ENCODE assay signal across 12 mouse cellular contexts in the genomic region with DNA sequence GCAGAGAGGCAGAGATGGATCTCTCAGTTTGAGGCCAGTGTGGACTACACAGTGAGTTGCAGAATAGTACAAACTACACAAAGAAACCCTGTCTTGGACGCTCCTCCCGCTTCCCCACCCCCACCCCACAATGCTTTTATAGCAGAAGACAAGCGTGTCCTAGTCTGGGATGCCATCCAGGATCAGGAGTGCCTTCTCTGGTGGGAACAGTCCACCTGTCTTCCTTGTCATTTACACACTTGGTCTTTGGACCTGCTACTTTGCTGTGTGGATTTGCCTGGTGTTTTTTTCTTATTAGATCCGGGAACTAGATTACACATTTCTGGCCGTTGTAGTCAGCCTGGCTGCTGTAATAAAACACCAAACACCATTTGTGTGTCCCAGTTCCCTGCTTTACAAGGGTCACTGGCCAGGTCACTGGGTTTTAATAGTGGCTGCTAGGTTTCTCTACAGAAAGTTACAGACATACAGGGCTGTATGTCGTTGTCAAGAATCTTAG. TPM values are rescaled to one million over a fixed set of nuclear protein-coding genes. Genes with fewer than 3 reads are reported as not detected.
A peak's percentile ranks its signal among the peaks of the same experiment; 100 is the strongest.
DNase-seq lines count a peak whose midpoint lies in the region; ATAC-seq and TF ChIP-seq lines count a peak whose summit lies in the region.
"Had no signal": no experiment of that assay in that cellular context is flagged by ENCODE, and none has a peak within 500 bp of the region (broad histone marks: within the 10 kb centered on the region; RNA-seq: fewer than 3 reads in every experiment).

No protein-coding gene starts in this region.

- H3K27me3 ChIP-seq in hindbrain, embryonic 11.5 days (ENCODE audit: control insufficient read depth, insufficient read depth, low read length) = no peaks in the 10 kb centered on the region
- no peaks in the 10 kb centered on the region for H3K27me3 ChIP-seq in hindbrain, embryonic 14.5 days (ENCODE audit: control insufficient read depth, insufficient read depth, low read length)
- no peaks in the 10 kb centered on the region for H3K27me3 ChIP-seq in intestine, postnatal 0 days (replicated peaks; ENCODE audit: control insufficient read depth, insufficient read depth, low read length)
- no peaks in the 10 kb centered on the region for H3K27me3 ChIP-seq in limb, embryonic 13.5 days
- no peaks in the 10 kb centered on the region for H3K27me3 ChIP-seq in small intestine, adult 2 months (ENCODE audit: control insufficient read depth, insufficient read depth, low read length)
- H3K27me3 ChIP-seq in thymus, adult 2 months (ENCODE audit: control insufficient read depth, insufficient read depth, low read length) = no peaks in the 10 kb centered on the region

- no peaks in the 10 kb centered on the region for H3K36me3 ChIP-seq in hindbrain, embryonic 11.5 days (ENCODE audit: control insufficient read depth, insufficient read depth, low read length)
- H3K36me3 ChIP-seq in hindbrain, embryonic 14.5 days (replicated peaks; ENCODE audit: control insufficient read depth, insufficient read depth) = no peaks in the 10 kb centered on the region
- H3K36me3 ChIP-seq in intestine, postnatal 0 days (ENCODE audit: control insufficient read depth, insufficient read depth) = no peaks in the 10 kb centered on the region
- H3K36me3 ChIP-seq in limb, embryonic 13.5 days = no peaks in the 10 kb centered on the region
- no peaks in the 10 kb centered on the region for H3K36me3 ChIP-seq in small intestine, adult 2 months (ENCODE audit: control insufficient read depth, insufficient read depth, low read length)
- no peaks in the 10 kb centered on the region for H3K36me3 ChIP-seq in thymus, adult 2 months (ENCODE audit: control insufficient read depth, insufficient read depth, low read length)

- H3K9ac ChIP-seq in hindbrain, embryonic 11.5 days (ENCODE audit: low read depth, low read length) = no peak overlapping the region
- no peak overlapping the region for H3K9ac ChIP-seq in hindbrain, embryonic 14.5 days
- no peak overlapping the region for H3K9ac ChIP-seq in intestine, postnatal 0 days (ENCODE audit: low read depth, low read length)
- H3K9ac ChIP-seq in limb, embryonic 13.5 days = no peak overlapping the region

- 22% methylated on average over 6 of the region's 6 CpGs for WGBS in hindbrain, embryonic 11.5 days
- 10% methylated on average over 6 of the region's 6 CpGs for WGBS in hindbrain, embryonic 14.5 days
- WGBS in intestine, postnatal 0 days = 24% methylated on average over 6 of the region's 6 CpGs
- WGBS in limb, embryonic 13.5 days = 22% methylated on average over 6 of the region's 6 CpGs
- WGBS in small intestine, adult 2 months = 22% methylated on average over 6 of the region's 6 CpGs
- 89% methylated on average over 6 of the region's 6 CpGs for WGBS in thymus, adult 2 months

- H3K4me1 ChIP-seq in hindbrain, embryonic 11.5 days (replicated peaks; ENCODE audit: control insufficient read depth, insufficient read depth, low read length) = no peaks in the 10 kb centered on the region
- no peaks in the 10 kb centered on the region for H3K4me1 ChIP-seq in hindbrain, embryonic 14.5 days (replicated peaks; ENCODE audit: control insufficient read depth, insufficient read depth, low read length)
- H3K4me1 ChIP-seq in intestine, postnatal 0 days (replicated peaks; ENCODE audit: control insufficient read depth, insufficient read depth, low read length) = peaks cover 3% of the 10 kb centered on the region; the same call in 1 of the 2 replicates
- peaks cover 15% of the 10 kb centered on the region for H3K4me1 ChIP-seq in limb, embryonic 13.5 days
- peaks cover 14% of the 10 kb centered on the region for H3K4me1 ChIP-seq in small intestine, adult 2 months (ENCODE audit: control insufficient read depth, insufficient read depth, insufficient read length, low read length)
- H3K4me1 ChIP-seq in thymus, adult 2 months (replicated peaks; ENCODE audit: control insufficient read depth, insufficient read depth, low read length) = no peaks in the 10 kb centered on the region

- no peaks in the 10 kb centered on the region for H3K9me3 ChIP-seq in hindbrain, embryonic 11.5 days (ENCODE audit: control insufficient read depth, low read length)
- H3K9me3 ChIP-seq in hindbrain, embryonic 14.5 days (ENCODE audit: control insufficient read depth, low read length) = no peaks in the 10 kb centered on the region
- no peaks in the 10 kb centered on the region for H3K9me3 ChIP-seq in intestine, postnatal 0 days (ENCODE audit: control insufficient read depth)
- no peaks in the 10 kb centered on the region for H3K9me3 ChIP-seq in limb, embryonic 13.5 days

- H3K27ac ChIP-seq in hindbrain, embryonic 11.5 days (ENCODE audit: low read depth, low read length) = peak overlapping the region; percentile 51; the same call in 1 of the 2 replicates
- H3K27ac ChIP-seq in hindbrain, embryonic 14.5 days = no peak overlapping the region
- no peak overlapping the region for H3K27ac ChIP-seq in intestine, postnatal 0 days (ENCODE audit: low read depth, low read length)
- H3K27ac ChIP-seq in limb, embryonic 13.5 days = peak overlapping the region; percentile 48; the same call in 1 of the 2 replicates
- peak overlapping the region; percentile 76 for H3K27ac ChIP-seq in small intestine, adult 2 months (ENCODE audit: insufficient read depth, low read depth, low read length)
- no peak overlapping the region for H3K27ac ChIP-seq in thymus, adult 2 months (ENCODE audit: control insufficient read depth, insufficient read depth, low read length)

- peak; percentile 4; the same call in 1 of the 2 replicates for ATAC-seq in hindbrain, embryonic 11.5 days (ENCODE audit: low FRiP score)
- ATAC-seq in hindbrain, embryonic 14.5 days (ENCODE audit: low FRiP score) = no peak; the same call in 1 of the 2 replicates
- ATAC-seq in intestine, postnatal 0 days = peak; percentile 84
- ATAC-seq in limb, embryonic 13.5 days (ENCODE audit: low FRiP score, low read depth) = peak; percentile 33; the same call in 1 of the 2 replicates

- no peak for TF ChIP-seq POLR2A in small intestine, adult 2 months (IDR thresholded peaks at IDR 0.05; ENCODE audit: low read depth, low read length)
- TF ChIP-seq POLR2A in thymus, adult 2 months (IDR thresholded peaks at IDR 0.05; ENCODE audit: control insufficient read depth, extremely low read depth, insufficient read depth, low read length, poor library complexity) = no peak

- no peak overlapping the region for H3K4me2 ChIP-seq in hindbrain, embryonic 11.5 days (replicated peaks; ENCODE audit: low read depth, low read length)
- no peak overlapping the region for H3K4me2 ChIP-seq in hindbrain, embryonic 14.5 days (replicated peaks)
- no peak overlapping the region for H3K4me2 ChIP-seq in intestine, postnatal 0 days (replicated peaks; ENCODE audit: low read depth)
- no peak overlapping the region for H3K4me2 ChIP-seq in limb, embryonic 13.5 days (replicated peaks)

- H3K4me3 ChIP-seq in hindbrain, embryonic 11.5 days (ENCODE audit: low read depth, low read length) = no peak overlapping the region
- no peak overlapping the region for H3K4me3 ChIP-seq in hindbrain, embryonic 14.5 days (replicated peaks; ENCODE audit: low read length)
- H3K4me3 ChIP-seq in intestine, postnatal 0 days (ENCODE audit: low read depth, low read length) = no peak overlapping the region
- H3K4me3 ChIP-seq in limb, embryonic 13.5 days = no peak overlapping the region
- H3K4me3 ChIP-seq in small intestine, adult 2 months (ENCODE audit: low read depth, low read length) = no peak overlapping the region
- H3K4me3 ChIP-seq in thymus, adult 2 months (ENCODE audit: control insufficient read depth, insufficient read depth, low read length) = no peak overlapping the region

- TF ChIP-seq CTCF in intestine, postnatal 0 days (IDR thresholded peaks at IDR 0.05; ENCODE audit: low read depth) = no peak
- no peak for TF ChIP-seq CTCF in small intestine, adult 2 months (IDR thresholded peaks at IDR 0.05; ENCODE audit: extremely low read depth, insufficient read length, insufficient replicate concordance, low read depth, low read length)
- no peak for TF ChIP-seq CTCF in thymus, adult 2 months (IDR thresholded peaks at IDR 0.05; ENCODE audit: borderline replicate concordance, control insufficient read depth, extremely low read depth, insufficient read depth, low read length, poor library complexity)

- peak; percentile 30 for DNase-seq in hindbrain, embryonic 11.5 days (ENCODE audit: low spot score)
- DNase-seq in hindbrain, embryonic 14.5 days (ENCODE audit: low spot score) = no peak
- DNase-seq in layer of hippocampus, adult 9-11 months = no peak
- no peak for DNase-seq in adrenal gland, postnatal 36 days
- no peak for DNase-seq in thymus, adult 2 months
- DNase-seq: adrenal gland, postnatal 10 days; gastrocnemius, postnatal 25 days; left cerebral cortex, postnatal 4 days had no signal

RNA-seq across cellular contexts. Expression of a gene that starts 5.7 kb away (rescaled TPM):
- not detected in 2 replicates for polyA plus RNA-seq in hindbrain, embryonic 11.5 days (2014; fragmentation: Nextera tagmentation; extraction: Ambion mirVana)
- 0.30 and 0.47 TPM in 2 replicates for polyA plus RNA-seq in hindbrain, embryonic 14.5 days (2014; fragmentation: Nextera tagmentation; extraction: Ambion mirVana)
- polyA plus RNA-seq in intestine, postnatal 0 days (2015; fragmentation: Nextera tagmentation; extraction: Ambion mirVana) = not detected in 2 replicates
- not detected in 2 replicates for polyA plus RNA-seq in limb, embryonic 13.5 days (2015; fragmentation: Nextera tagmentation; extraction: Ambion mirVana)
- 0.05 and 0.14 TPM in 2 replicates for polyA plus RNA-seq in small intestine, adult 2 months (2012; rRNA removed)
- not detected for total RNA-seq in adrenal gland, postnatal 36 days (2021)
- polyA plus RNA-seq in thymus, adult 2 months (2012; rRNA removed) = 0.23 and 0.33 TPM in 2 replicates
- total RNA-seq: adrenal gland, postnatal 10 days; gastrocnemius, postnatal 25 days had no signal
- polyA plus RNA-seq: cortical plate, adult 2 months had no signal

RNA-seq across cellular contexts. Expression of a gene that starts 10.8 kb away (rescaled TPM):
- polyA plus RNA-seq in hindbrain, embryonic 11.5 days (2014; fragmentation: Nextera tagmentation; extraction: Ambion mirVana) = 0.10 TPM in 1 of 2 replicates, not detected in the other
- 0.23 and 0.24 TPM in 2 replicates for polyA plus RNA-seq in hindbrain, embryonic 14.5 days (2014; fragmentation: Nextera tagmentation; extraction: Ambion mirVana)
- not detected in 2 replicates for polyA plus RNA-seq in intestine, postnatal 0 days (2015; fragmentation: Nextera tagmentation; extraction: Ambion mirVana)
- 0.10 TPM in 1 of 2 replicates, not detected in the other for polyA plus RNA-seq in limb, embryonic 13.5 days (2015; fragmentation: Nextera tagmentation; extraction: Ambion mirVana)
- polyA plus RNA-seq in small intestine, adult 2 months (2012; rRNA removed) = 0.86 and 1.1 TPM in 2 replicates
- total RNA-seq in adrenal gland, postnatal 36 days (2021) = not detected
- polyA plus RNA-seq in thymus, adult 2 months (2012; rRNA removed) = 0.73 and 1.0 TPM in 2 replicates
- total RNA-seq: adrenal gland, postnatal 10 days; gastrocnemius, postnatal 25 days had no signal

RNA-seq across cellular contexts. Expression of a gene that starts 22.9 kb away (rescaled TPM):
- 17.5 and 20.1 TPM in 2 replicates for polyA plus RNA-seq in hindbrain, embryonic 11.5 days (2014; fragmentation: Nextera tagmentation; extraction: Ambion mirVana)
- 11.6 and 12.8 TPM in 2 replicates for polyA plus RNA-seq in hindbrain, embryonic 14.5 days (2014; fragmentation: Nextera tagmentation; extraction: Ambion mirVana)
- 11.0 and 12.4 TPM in 2 replicates for polyA plus RNA-seq in intestine, postnatal 0 days (2015; fragmentation: Nextera tagmentation; extraction: Ambion mirVana)
- polyA plus RNA-seq in limb, embryonic 13.5 days (2015; fragmentation: Nextera tagmentation; extraction: Ambion mirVana) = 29.7 and 30.4 TPM in 2 replicates
- polyA plus RNA-seq in small intestine, adult 2 months (2012; rRNA removed) = 2.5 and 3.2 TPM in 2 replicates
- total RNA-seq in adrenal gland, postnatal 36 days (2021) = 10 to 100 TPM; 16.8 to 18.4 TPM
- 5.8 and 8.8 TPM in 2 replicates for polyA plus RNA-seq in thymus, adult 2 months (2012; rRNA removed)

RNA-seq across cellular contexts. Expression of a gene that starts 31.1 kb away (rescaled TPM):
- polyA plus RNA-seq in hindbrain, embryonic 11.5 days (2014; fragmentation: Nextera tagmentation; extraction: Ambion mirVana) = 50.4 and 58.6 TPM in 2 replicates
- polyA plus RNA-seq in hindbrain, embryonic 14.5 days (2014; fragmentation: Nextera tagmentation; extraction: Ambion mirVana) = 33.4 and 41.5 TPM in 2 replicates
- polyA plus RNA-seq in intestine, postnatal 0 days (2015; fragmentation: Nextera tagmentation; extraction: Ambion mirVana) = 20.3 and 24.6 TPM in 2 replicates
- 49.9 and 50.9 TPM in 2 replicates for polyA plus RNA-seq in limb, embryonic 13.5 days (2015; fragmentation: Nextera tagmentation; extraction: Ambion mirVana)
- polyA plus RNA-seq in small intestine, adult 2 months (2012; rRNA removed) = 63.6 and 114 TPM in 2 replicates
- total RNA-seq in adrenal gland, postnatal 36 days (2021) = 100 to 1,000 TPM; 122 to 188 TPM
- 349 and 357 TPM in 2 replicates for polyA plus RNA-seq in thymus, adult 2 months (2012; rRNA removed)

RNA-seq across cellular contexts. Expression of a gene that starts 44.4 kb away (rescaled TPM):
- 44.1 and 44.9 TPM in 2 replicates for polyA plus RNA-seq in hindbrain, embryonic 11.5 days (2014; fragmentation: Nextera tagmentation; extraction: Ambion mirVana)
- 37.0 and 44.8 TPM in 2 replicates for polyA plus RNA-seq in hindbrain, embryonic 14.5 days (2014; fragmentation: Nextera tagmentation; extraction: Ambion mirVana)
- 35.8 and 36.2 TPM in 2 replicates for polyA plus RNA-seq in intestine, postnatal 0 days (2015; fragmentation: Nextera tagmentation; extraction: Ambion mirVana)
- polyA plus RNA-seq in limb, embryonic 13.5 days (2015; fragmentation: Nextera tagmentation; extraction: Ambion mirVana) = 92.0 and 100 TPM in 2 replicates
- polyA plus RNA-seq in small intestine, adult 2 months (2012; rRNA removed) = 23.6 and 26.8 TPM in 2 replicates
- total RNA-seq in adrenal gland, postnatal 36 days (2021) = 100 to 1,000 TPM; 132 to 167 TPM
- 64.9 and 71.8 TPM in 2 replicates for polyA plus RNA-seq in thymus, adult 2 months (2012; rRNA removed)

Comparison
In these comparisons a context has a peak if more than half of its experiments do, and no peak if none do; other contexts are left out.
1. H3K27ac ChIP-seq: peak in hindbrain, embryonic 11.5 days (single experiment), limb, embryonic 13.5 days (single experiment) and small intestine, adult 2 months (single experiment); none in hindbrain, embryonic 14.5 days (single experiment), intestine, postnatal 0 days (single experiment) and thymus, adult 2 months (single experiment).